Mouse (Mus musculus): ENCODE measurements around the gene Dnajb8.

Dnajb8 gene

GRCm38 (mm10) chr6:88290129-88290766, 68.2 kb downstream of the Dnajb8 start:
- DNase-seq (ENCODE audit: low spot score in 2 of 2) = peak; percentile 45 to 67

GRCm38 (mm10) chr6:88292274-88292909, 70.3 kb downstream of the Dnajb8 start:
- DNase-seq (ENCODE audit: low spot score in 2 of 2) = no peak

DNA sequence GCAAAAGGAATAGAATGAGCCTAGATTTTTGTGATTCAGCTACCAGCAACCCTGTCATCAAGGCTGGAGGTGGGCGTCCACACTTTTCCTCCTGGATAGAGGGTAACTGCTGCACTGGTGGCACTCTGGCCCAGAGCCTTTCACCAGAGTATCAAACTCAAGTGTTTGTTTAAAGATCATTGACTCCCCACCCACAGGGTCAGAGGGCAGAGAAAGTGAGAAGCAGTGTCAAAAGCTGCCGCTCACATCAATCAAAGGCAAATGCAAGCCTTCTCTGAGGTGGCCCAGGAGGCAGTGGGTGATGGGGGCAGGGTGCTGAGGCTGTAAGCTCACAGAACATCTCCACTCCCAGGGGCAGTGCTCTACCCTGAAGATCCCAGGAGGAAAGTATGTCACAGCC, 77.4 kb downstream of the Dnajb8 start:
- no peak for DNase-seq (ENCODE audit: low spot score in 2 of 2)

GRCm38 (mm10) chr6:88301234-88301633, 79.2 kb downstream of the Dnajb8 start:
- no peak for DNase-seq (ENCODE audit: low spot score in 2 of 2)
